Mouse (Mus musculus) urinary bladder, postnatal 14 days (tissue): Measurements from ENCODE around the gene Map3k6.
A peak's percentile ranks its signal among the peaks of the same experiment; 100 is the strongest.

Experiments used
- DNase-seq: peaks from one replicate; pipeline ENCODE4 v3.0.0; 2021; ENCODE audit warnings: low spot score

Gene Map3k6

GRCm38 (mm10) chr4:133240490-133240921 is at the start of gene Map3k6:
Gene Map3k6 (plus strand): TSS chr4:133240818.
- DNase-seq, result peak; percentile 90

GRCm38 (mm10) chr4:133194482-133194881 is 46.1 kb upstream of the Map3k6 start:
- DNase-seq, result no peak

GRCm38 (mm10) chr4:133195014-133195413 is 45.6 kb upstream of the Map3k6 start:
- no peak for DNase-seq

- no peak for DNase-seq
Measured at GRCm38 (mm10) chr4:133196136-133196535, 44.5 kb upstream of the Map3k6 start.

GRCm38 (mm10) chr4:133196852-133197251 is 43.8 kb upstream of the Map3k6 start:
- no peak for DNase-seq

GRCm38 (mm10) chr4:133197355-133197754 is 43.3 kb upstream of the Map3k6 start:
- no peak for DNase-seq

- no peak for DNase-seq
Measured at GRCm38 (mm10) chr4:133197801-133198286, 42.8 kb upstream of the Map3k6 start.

GRCm38 (mm10) chr4:133198337-133199180 is 42.1 kb upstream of the Map3k6 start:
- no peak for DNase-seq

- DNase-seq, result no peak
Measured at GRCm38 (mm10) chr4:133199743-133200142, 40.9 kb upstream of the Map3k6 start.

GRCm38 (mm10) chr4:133200343-133200742 is 40.3 kb upstream of the Map3k6 start:
- DNase-seq, result peak; percentile 59

GRCm38 (mm10) chr4:133201006-133201771 is 39.4 kb upstream of the Map3k6 start:
- peak; percentile 79 for DNase-seq

- no peak for DNase-seq
Measured at GRCm38 (mm10) chr4:133202254-133202653, 38.4 kb upstream of the Map3k6 start.

GRCm38 (mm10) chr4:133203591-133203990 is 37.0 kb upstream of the Map3k6 start:
- DNase-seq, result no peak

- no peak for DNase-seq
Measured at GRCm38 (mm10) chr4:133204379-133204778, 36.2 kb upstream of the Map3k6 start.

GRCm38 (mm10) chr4:133209366-133209765 is 31.3 kb upstream of the Map3k6 start:
- peak; percentile 52 for DNase-seq

- DNase-seq, result no peak
Measured at GRCm38 (mm10) chr4:133210023-133210787, 30.4 kb upstream of the Map3k6 start.

- DNase-seq, result no peak
Measured at GRCm38 (mm10) chr4:133210788-133211390, 29.7 kb upstream of the Map3k6 start.

- DNase-seq, result no peak
Measured at GRCm38 (mm10) chr4:133211751-133212561, 28.7 kb upstream of the Map3k6 start, which contains the start of the genes Cd164l2 and Gpr3. Gene Cd164l2 (plus strand): TSS chr4:133212131. Gene Gpr3 (minus strand): TSS chr4:133212536.

GRCm38 (mm10) chr4:133212562-133213267 is 27.9 kb upstream of the Map3k6 start:
- peak; percentile 77 for DNase-seq

- DNase-seq, result peak; percentile 42
Measured at GRCm38 (mm10) chr4:133213268-133213590, 27.4 kb upstream of the Map3k6 start.
